Mouse (Mus musculus) midbrain, postnatal 0 days (tissue): ENCODE measurements around the gene F2r. TPM values are rescaled to one million over a fixed set of nuclear protein-coding genes. Genes with fewer than 3 reads are reported as not detected.

Source experiments
- ATAC-seq: fragments of 200-750 bp; cut with Nextera tagmentation; 2 replicates; pipeline ENCODE4 v1.8.0; 2017; ENCODE audit warnings: moderate number of reproducible peaks, mild to moderate bottlenecking, moderate TSS enrichment, moderate library complexity; ENCODE audit not compliant: low FRiP score
- DNase-seq: peaks from one replicate; pipeline ENCODE4 v3.0.0-alpha.2; 2015; ENCODE audit warnings: low spot score
- H3K27ac ChIP-seq: fragments of 300-500 bp; sonication (generic); 2 replicates; pipeline ENCODE4 v1.5.1; 2014; ENCODE audit warnings: low read depth, mild to moderate bottlenecking, low read length, mixed read lengths
- H3K27me3 ChIP-seq: fragments of 300-500 bp; sonication (generic); 2 replicates; pipeline ENCODE4 v1.6.1; 2014; ENCODE audit warnings: low read length, control low read depth, mixed read lengths; ENCODE audit not compliant: insufficient read depth
- H3K36me3 ChIP-seq: fragments of 300-500 bp; sonication (generic); 2 replicates; pipeline ENCODE4 v1.6.1; 2014; ENCODE audit warnings: low read length, control low read depth, mixed read lengths; ENCODE audit not compliant: insufficient read depth
- H3K4me1 ChIP-seq: fragments of 300-500 bp; sonication (generic); 2 replicates; pipeline ENCODE4 v1.6.1; 2014; ENCODE audit warnings: mild to moderate bottlenecking, control low read depth, antibody characterized with exemption, low read length, mixed read lengths; ENCODE audit not compliant: insufficient read depth
- H3K4me2 ChIP-seq: fragments of 300-500 bp; sonication (generic); 2 replicates; pipeline ENCODE4 v1.6.1; 2014; ENCODE audit warnings: low read depth, mild to moderate bottlenecking, low read length, mixed read lengths; ENCODE audit not compliant: poor library complexity, severe bottlenecking
- H3K4me3 ChIP-seq: fragments of 300-500 bp; sonication (generic); 2 replicates; pipeline ENCODE4 v1.5.1; 2014; ENCODE audit warnings: low read depth, mild to moderate bottlenecking, low read length, moderate library complexity
- H3K9ac ChIP-seq: fragments of 300-500 bp; sonication (generic); replicated peaks from 2 replicates; pipeline ENCODE4 v1.6.1; 2014; ENCODE audit warnings: mild to moderate bottlenecking, low read length, moderate library complexity, mixed read lengths; ENCODE audit not compliant: poor library complexity, severe bottlenecking
- H3K9me3 ChIP-seq: fragments of 300-500 bp; sonication (generic); 2 replicates; pipeline ENCODE4 v1.6.1; 2016; ENCODE audit warnings: low read length, control low read depth
- CTCF ChIP-seq: IDR thresholded peaks from 2 replicates; pipeline ENCODE4 v1.5.1; 2016; ENCODE audit warnings: antibody characterized with exemption, mild to moderate bottlenecking
- WGBS: fragments of 180-500 bp; shearing (Covaris S2); extraction: QIAGEN DNeasy Blood & Tissue Kit; methylation state at CpG from one replicate; pipeline ENCODE4 v1.1.7; 2014; 5-methylcytosine and 5-hydroxymethylcytosine counted together
- polyA plus RNA-seq: library from polyadenylated mRNA; unstranded; fragments of >200 nt; fragmentation: Nextera tagmentation; extraction: Ambion mirVana; gene quantifications from 2 replicates; pipeline ENCODE4 v1.2.1, GENCODE M21; 2015
- total RNA-seq: library from RNA; depleted of rRNA; stranded (reverse); fragments of >200 nt; gene quantifications from 2 replicates; pipeline ENCODE4 v1.2.3, GENCODE M21; 2014; rRNA removed

The F2r gene
- total and polyA plus RNA-seq, 2 experiments from 2014 or later, result 28.8 to 48.3 TPM

DNA sequence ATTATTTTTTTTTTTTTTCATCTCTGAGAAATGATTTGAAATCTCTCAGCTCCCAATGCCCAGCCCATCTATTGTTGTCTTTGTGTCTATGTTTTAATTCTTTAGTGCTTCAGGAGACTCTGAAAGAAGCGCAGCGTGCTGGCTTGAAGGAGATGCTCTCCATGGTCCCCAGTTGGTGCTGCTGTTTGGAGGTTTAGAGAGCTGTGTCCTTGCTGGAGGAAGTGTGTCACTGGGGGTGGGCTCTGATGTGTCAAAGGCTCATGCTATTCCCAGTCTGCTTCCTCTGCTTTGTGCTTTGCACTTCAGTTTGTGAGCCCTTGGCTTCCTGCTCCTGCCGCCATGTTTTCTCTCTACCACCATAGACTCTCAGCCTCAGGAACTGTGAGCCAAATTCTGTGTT is 50.0 kb downstream of the F2r start:
- 94% methylated on average over 3 of the region's 3 CpGs for WGBS
- ATAC-seq, result no peak
- Histone ChIP-seq H3K4me3 (no peak overlapping the region), H3K4me1 (no peaks in the 10 kb centered on the region), H3K9me3 (no peaks in the 10 kb centered on the region), H3K9ac (no peak overlapping the region), H3K27me3 (no peaks in the 10 kb centered on the region), H3K4me2 (no peak overlapping the region), H3K27ac (no peak overlapping the region), H3K36me3 (no peaks in the 10 kb centered on the region)
- no peak for TF ChIP-seq CTCF
- DNase-seq, result no peak

DNA sequence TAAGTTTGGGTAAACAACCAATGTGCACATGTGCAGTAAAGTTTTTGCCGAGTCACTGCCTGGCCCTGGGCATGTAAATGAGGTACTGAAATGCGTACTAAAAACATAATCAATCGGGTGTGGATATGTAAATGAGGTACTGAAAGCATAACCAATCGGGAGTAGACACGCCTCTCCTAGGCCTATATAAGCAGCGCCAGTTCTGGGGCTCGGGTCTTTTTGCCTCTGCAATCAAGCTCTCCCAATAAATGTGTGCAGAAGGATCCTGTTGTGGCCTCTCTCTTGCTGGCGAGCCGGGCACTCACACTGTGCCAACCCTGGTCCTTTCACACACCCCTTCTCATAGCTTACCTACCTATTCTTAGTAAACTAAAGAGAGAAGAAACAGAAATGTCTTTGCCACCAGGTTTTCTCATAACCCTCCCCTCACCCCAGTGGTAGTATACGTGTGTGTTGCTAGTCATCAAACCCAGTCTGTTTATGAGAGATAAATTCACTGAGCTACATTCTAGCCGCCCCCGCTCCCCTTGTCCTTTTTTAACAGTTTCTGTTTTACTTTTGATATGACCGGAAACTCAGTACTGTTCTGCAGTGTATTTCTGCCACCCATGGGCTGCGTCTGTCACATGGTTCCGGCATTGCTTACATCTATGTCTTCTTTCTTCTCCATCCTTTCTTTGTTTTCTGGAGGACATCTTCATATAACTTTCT is 51.3 kb downstream of the F2r start:
- H3K36me3 ChIP-seq, result no peaks in the 10 kb centered on the region
- no peak for TF ChIP-seq CTCF
- WGBS, result 93% methylated on average over 15 of the region's 15 CpGs
- no peaks in the 10 kb centered on the region for H3K4me1 ChIP-seq
- H3K9me3 ChIP-seq, result no peaks in the 10 kb centered on the region
- H3K27ac ChIP-seq, result no peak overlapping the region
- ATAC-seq (no peak), DNase-seq (no peak)
- no peak overlapping the region for H3K4me2 ChIP-seq
- no peak overlapping the region for H3K9ac ChIP-seq
- H3K4me3 ChIP-seq, result no peak overlapping the region
- H3K27me3 ChIP-seq, result no peaks in the 10 kb centered on the region

DNA sequence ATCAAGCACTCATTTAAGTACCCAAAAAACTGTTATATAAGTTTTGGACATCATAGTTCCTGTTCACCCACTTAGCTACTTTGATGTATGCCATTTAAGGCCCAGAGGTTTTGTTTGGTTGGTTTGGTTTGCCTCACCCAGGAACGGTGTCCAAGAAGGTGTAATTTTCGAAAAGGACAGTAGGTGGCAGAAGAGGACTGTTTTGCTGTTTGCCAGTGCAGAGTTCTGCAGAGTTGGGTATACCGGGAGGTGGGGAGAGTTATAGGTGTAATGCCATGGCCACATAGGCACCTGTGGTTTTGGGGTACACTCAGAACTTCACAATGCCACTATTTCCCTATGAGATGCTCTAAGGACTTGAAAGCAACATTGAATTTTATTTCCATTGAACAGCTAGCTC is 54.6 kb downstream of the F2r start:
- ATAC-seq, result peak; percentile 82
- H3K36me3 ChIP-seq, result no peaks in the 10 kb centered on the region
- H3K27ac ChIP-seq, result no peak overlapping the region
- peak; percentile 97 for TF ChIP-seq CTCF
- no peak overlapping the region for H3K4me3 ChIP-seq
- peak; percentile 82 for DNase-seq
- H3K9me3 ChIP-seq, result no peaks in the 10 kb centered on the region
- H3K4me2 ChIP-seq, result no peak overlapping the region
- H3K27me3 ChIP-seq, result no peaks in the 10 kb centered on the region
- 1% methylated on average over 3 of the region's 3 CpGs for WGBS
- no peak overlapping the region for H3K9ac ChIP-seq
- H3K4me1 ChIP-seq, result no peaks in the 10 kb centered on the region

DNA sequence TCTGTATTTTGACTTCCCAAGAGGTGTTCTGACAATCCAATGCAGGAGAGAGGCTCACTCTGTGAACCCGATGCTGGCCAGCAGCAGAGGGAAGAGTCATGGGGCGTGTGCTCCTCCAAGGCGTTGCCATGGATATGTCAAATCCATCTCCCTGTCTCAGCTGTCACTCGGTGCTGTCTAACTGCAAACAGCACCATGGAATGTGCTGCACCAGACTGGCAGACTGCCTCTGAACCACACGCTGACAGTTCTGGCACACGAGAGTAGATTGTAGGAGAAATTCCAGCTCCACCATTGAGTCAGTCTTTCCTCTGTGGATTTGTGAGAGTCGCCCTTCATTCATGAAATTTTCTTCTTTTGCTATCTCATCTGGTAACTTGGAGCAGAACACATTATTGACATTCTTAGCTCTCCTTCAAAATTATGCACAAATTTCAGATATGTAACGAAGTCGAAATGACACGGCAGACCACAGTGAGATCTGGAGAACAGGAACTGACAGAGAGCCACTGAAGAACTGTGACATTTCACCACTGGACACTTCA is 55.1 kb downstream of the F2r start:
- WGBS, result 58% methylated on average over 10 of the region's 10 CpGs
- Histone ChIP-seq H3K27ac (no peak overlapping the region), H3K4me3 (no peak overlapping the region), H3K9ac (no peak overlapping the region), H3K27me3 (no peaks in the 10 kb centered on the region), H3K4me1 (no peaks in the 10 kb centered on the region), H3K4me2 (no peak overlapping the region), H3K36me3 (no peaks in the 10 kb centered on the region), H3K9me3 (no peaks in the 10 kb centered on the region)
- no peak for TF ChIP-seq CTCF
- ATAC-seq (no peak), DNase-seq (no peak)

DNA sequence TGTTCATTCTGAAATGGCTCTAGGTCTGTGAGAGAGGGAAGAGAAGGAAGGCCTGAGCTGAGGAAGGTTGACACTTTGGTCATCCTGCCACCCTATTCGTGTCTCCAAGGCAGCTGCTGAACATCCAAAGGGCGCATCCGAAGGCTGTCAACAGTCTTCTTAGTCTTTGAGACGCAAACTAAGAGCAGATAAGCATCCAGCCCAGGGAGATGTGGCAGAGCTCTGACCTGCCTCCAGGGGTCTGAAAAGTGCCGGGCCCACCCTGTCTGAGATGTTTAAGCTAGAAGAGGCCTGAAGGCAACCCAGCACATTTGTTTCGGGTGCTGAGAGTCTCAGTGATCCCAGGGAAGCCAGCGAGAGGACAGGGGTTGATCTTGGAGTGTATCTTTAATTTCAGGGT is 61.0 kb downstream of the F2r start:
- H3K36me3 ChIP-seq, result no peaks in the 10 kb centered on the region
- no peak overlapping the region for H3K9ac ChIP-seq
- no peak overlapping the region for H3K4me3 ChIP-seq
- ATAC-seq (no peak), DNase-seq (no peak)
- no peaks in the 10 kb centered on the region for H3K27me3 ChIP-seq
- TF ChIP-seq CTCF, result no peak
- no peak overlapping the region for H3K27ac ChIP-seq
- H3K4me2 ChIP-seq, result no peak overlapping the region
- H3K9me3 ChIP-seq, result no peaks in the 10 kb centered on the region
- 80% methylated on average over 7 of the region's 7 CpGs for WGBS
- H3K4me1 ChIP-seq, result no peaks in the 10 kb centered on the region

DNA sequence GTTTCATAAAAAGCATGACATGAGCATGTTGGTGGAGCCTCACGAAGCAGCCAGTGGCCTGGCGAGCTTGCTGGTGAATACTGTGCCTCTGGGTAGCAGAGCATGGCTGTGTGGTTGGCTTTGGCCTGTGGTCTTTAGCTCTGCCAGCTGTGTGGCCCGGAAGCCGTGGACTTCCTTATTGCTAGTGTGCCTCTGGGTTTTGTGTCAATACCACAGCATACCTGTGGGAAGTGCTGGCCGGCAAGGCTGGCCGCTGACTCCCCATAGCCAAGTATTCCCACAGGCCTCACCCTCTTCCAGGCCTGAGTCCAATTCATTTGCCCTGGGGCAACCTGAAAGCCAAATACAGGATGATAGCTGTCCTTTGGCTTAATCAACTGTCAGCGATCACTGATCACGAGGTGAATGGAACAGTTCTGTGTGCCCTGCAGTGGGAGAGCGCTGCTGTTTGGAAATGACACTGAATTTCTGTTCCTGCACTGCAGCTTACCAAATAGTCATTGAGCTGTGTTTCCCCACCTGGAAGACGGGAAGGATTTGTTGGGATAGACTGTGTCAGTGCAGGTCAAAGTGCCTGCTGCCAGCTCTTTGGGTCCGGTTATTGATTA is 64.3 kb downstream of the F2r start:
- 75% methylated on average over 11 of the region's 11 CpGs for whole genome bisulfite sequencing
- Histone ChIP-seq H3K9me3 (no peaks in the 10 kb centered on the region), H3K27ac (no peak overlapping the region), H3K4me2 (no peak overlapping the region), H3K36me3 (no peaks in the 10 kb centered on the region), H3K27me3 (no peaks in the 10 kb centered on the region), H3K4me3 (no peak overlapping the region), H3K4me1 (no peaks in the 10 kb centered on the region), H3K9ac (no peak overlapping the region)
- no peak for TF ChIP-seq CTCF
- ATAC-seq (no peak), DNase-seq (no peak)

Other genes with a start within 250 kb of the F2r start
- 25.5 and 27.6 TPM in 2 replicates for gene Aggf1, start 243.1 kb downstream of the F2r start, total RNA-seq
- 26.7 and 28.7 TPM in 2 replicates for gene Aggf1, start 243.1 kb downstream of the F2r start, polyA plus RNA-seq
- 3.7 and 7.7 TPM in 2 replicates for gene Crhbp, start 173.6 kb downstream of the F2r start, total RNA-seq
- gene Crhbp, start 173.6 kb downstream of the F2r start, polyA plus RNA-seq, result 5.2 and 6.7 TPM in 2 replicates
- not detected in 2 replicates for gene S100z, start 139.8 kb downstream of the F2r start, total RNA-seq
- not detected in 2 replicates for gene S100z, start 139.8 kb downstream of the F2r start, polyA plus RNA-seq
- gene F2rl1, start 93.3 kb downstream of the F2r start, total RNA-seq, result 0.16 and 0.19 TPM in 2 replicates
- 0.21 TPM in 1 of 2 replicates, not detected in the other for gene F2rl1, start 93.3 kb downstream of the F2r start, polyA plus RNA-seq
- 0.38 and 0.49 TPM in 2 replicates for gene F2rl2, start 78.4 kb upstream of the F2r start, total RNA-seq
- 0.34 and 0.68 TPM in 2 replicates for gene F2rl2, start 78.4 kb upstream of the F2r start, polyA plus RNA-seq